Mouse (Mus musculus): Measurements from ENCODE around the gene Ect2. TPM values are rescaled to one million over a fixed set of nuclear protein-coding genes. Genes with fewer than 3 reads are reported as not detected.

Gene Ect2
- 0.48 and 0.62 TPM in 2 replicates for polyA plus RNA-seq (2012; ENCODE audit: low replicate concordance)

GRCm38 (mm10) chr3:27153701-27154209 lies at the start of gene Ect2:
TSS of gene Ect2 (minus strand) at chr3:27153878.

GRCm38 (mm10) chr3:27182733-27183600 lies 29.3 kb upstream of the Ect2 start, which contains the start of gene Nceh1:
TSS of gene Nceh1 (plus strand) at chr3:27182965.

Other genes with a start within 250 kb of the Ect2 start
- gene Nceh1, start 29.1 kb upstream of the Ect2 start, polyA plus RNA-seq (2012; ENCODE audit: low replicate concordance) = 17.0 and 20.4 TPM in 2 replicates
- gene Tnfsf10, start 163.2 kb upstream of the Ect2 start, polyA plus RNA-seq (2012; ENCODE audit: low replicate concordance) = 0.54 and 1.1 TPM in 2 replicates
- not detected in 2 replicates for gene Ghsr, start 217.5 kb upstream of the Ect2 start, polyA plus RNA-seq (2012; ENCODE audit: low replicate concordance)